Mouse (Mus musculus): ENCODE measurements around the gene Mgat4b.

DNA sequence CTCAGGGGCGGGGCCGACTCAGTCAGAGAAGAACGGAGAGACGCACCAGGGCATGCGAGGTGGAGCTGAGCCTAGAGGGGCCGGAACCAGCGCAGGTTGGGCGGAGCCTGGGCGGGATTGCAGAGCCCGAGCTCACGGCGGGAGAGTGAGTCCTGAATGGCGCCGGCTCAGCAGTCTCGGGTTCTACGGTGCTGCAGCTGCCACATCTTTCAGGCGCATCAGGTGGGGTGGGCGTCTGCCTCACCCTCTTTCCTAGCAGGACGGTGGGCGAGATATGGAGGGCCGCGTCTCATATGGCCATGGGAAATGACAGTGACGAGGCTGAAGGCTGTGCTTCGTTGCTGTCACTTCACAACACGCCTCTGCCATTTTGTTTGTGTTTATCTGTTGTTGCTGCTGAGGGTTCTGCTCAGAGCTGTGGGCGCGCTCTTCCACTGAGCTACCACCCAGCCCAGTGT lies 35.9 kb upstream of the Mgat4b start:
- TF ChIP-seq CTCF (IDR thresholded peaks at IDR 0.05; ENCODE audit: extremely low read depth, insufficient read length, insufficient replicate concordance, low read depth, low read length), result no peak
- peak; percentile 36; the same call in 1 of the 2 replicates for TF ChIP-seq POLR2A (IDR thresholded peaks at IDR 0.05; ENCODE audit: low read depth, low read length)

Data from small intestine, adult 2 months (tissue).